Mouse (Mus musculus): ENCODE results near the gene Nr2c2.

Nr2c2 gene

GRCm38 (mm10) chr6:92219445-92219844 lies 128.3 kb downstream of the Nr2c2 start:
- in situ Hi-C loops (cut with MboI; ENCODE audit: low pct_unique_long_range_greater_than_20kb in 1 of 2, low sequenced_read_pairs in 2 of 2, unreplicated experiment in 1 of 2), result no loop called here

GRCm38 (mm10) chr6:92221604-92222003 lies 130.4 kb downstream of the Nr2c2 start:
- in situ Hi-C loops (cut with MboI; ENCODE audit: low pct_unique_long_range_greater_than_20kb in 1 of 2, low sequenced_read_pairs in 2 of 2, unreplicated experiment in 1 of 2), result loop anchor here in 1 of 2 experiments (5.0 kb wide), 1 partner anchor 51 kb away; no protein-coding TSS in a partner anchor

GRCm38 (mm10) chr6:92222021-92222420 lies 130.8 kb downstream of the Nr2c2 start:
- in situ Hi-C loops (cut with MboI; ENCODE audit: low pct_unique_long_range_greater_than_20kb in 1 of 2, low sequenced_read_pairs in 2 of 2, unreplicated experiment in 1 of 2), result loop anchor here in 1 of 2 experiments (5.0 kb wide), 1 partner anchor 50 kb away; no protein-coding TSS in a partner anchor

Measured in mouse embryonic stem cell (cell line).